Mouse (Mus musculus) liver, embryonic 11.5 days (tissue): ENCODE results near the gene Insm1. TPM values are rescaled to one million over a fixed set of nuclear protein-coding genes. Genes with fewer than 3 reads are reported as not detected.

Source experiments
- ATAC-seq: fragments of 200-750 bp; cut with Nextera tagmentation; replicated peaks from 2 replicates; pipeline ENCODE4 v1.8.0; 2017; ENCODE audit warnings: moderate number of reproducible peaks, mild to moderate bottlenecking, moderate TSS enrichment, moderate library complexity; ENCODE audit not compliant: low FRiP score
- DNase-seq: peaks from one replicate; pipeline ENCODE4 v3.0.0-alpha.2; 2017; ENCODE audit warnings: low spot score
- H3K27ac ChIP-seq: fragments of 300-500 bp; sonication (generic); 2 replicates; pipeline ENCODE4 v1.5.1; 2014; ENCODE audit warnings: mild to moderate bottlenecking, low read depth, low read length, control low read depth
- H3K27me3 ChIP-seq: fragments of 300-500 bp; sonication (generic); replicated peaks from 2 replicates; pipeline ENCODE4 v1.6.1; 2014; ENCODE audit warnings: low read length, mixed read lengths; ENCODE audit not compliant: control insufficient read depth, insufficient read depth
- H3K36me3 ChIP-seq: fragments of 300-500 bp; sonication (generic); 2 replicates; pipeline ENCODE4 v1.6.1; 2014; ENCODE audit warnings: mild to moderate bottlenecking, low read length, moderate library complexity, mixed read lengths; ENCODE audit not compliant: control insufficient read depth, insufficient read depth
- H3K4me1 ChIP-seq: fragments of 300-500 bp; sonication (generic); replicated peaks from 2 replicates; pipeline ENCODE4 v1.6.1; 2014; ENCODE audit warnings: low read length, mixed read lengths; ENCODE audit not compliant: control insufficient read depth, insufficient read depth
- H3K4me2 ChIP-seq: fragments of 300-500 bp; sonication (generic); 2 replicates; pipeline ENCODE4 v1.6.1; 2014; ENCODE audit warnings: mild to moderate bottlenecking, control low read depth, moderate library complexity
- H3K4me3 ChIP-seq: fragments of 300-500 bp; sonication (generic); 2 replicates; pipeline ENCODE4 v1.5.1; 2014; ENCODE audit warnings: low read depth, low read length, control low read depth
- H3K9ac ChIP-seq: fragments of 300-500 bp; sonication (generic); 2 replicates; pipeline ENCODE4 v1.6.1; 2014; ENCODE audit warnings: low read depth, low read length, control low read depth
- H3K9me3 ChIP-seq: fragments of 300-500 bp; sonication (generic); 2 replicates; pipeline ENCODE4 v1.6.1; 2016; ENCODE audit warnings: low read length, inconsistent platforms, mixed read lengths; ENCODE audit not compliant: control insufficient read depth
- WGBS: fragments of 180-500 bp; shearing (Covaris S2); extraction: QIAGEN DNeasy Blood & Tissue Kit; methylation state at CpG from one replicate; pipeline ENCODE4 v1.1.7; 2014; 5-methylcytosine and 5-hydroxymethylcytosine counted together
- polyA plus RNA-seq: library from polyadenylated mRNA; unstranded; fragments of >200 nt; fragmentation: Nextera tagmentation; extraction: Ambion mirVana; gene quantifications from 2 replicates; pipeline ENCODE4 v1.2.1, GENCODE M21; 2014

The Insm1 gene
- polyA plus RNA-seq, 1 experiment from 2014 or later: not detected

DNA sequence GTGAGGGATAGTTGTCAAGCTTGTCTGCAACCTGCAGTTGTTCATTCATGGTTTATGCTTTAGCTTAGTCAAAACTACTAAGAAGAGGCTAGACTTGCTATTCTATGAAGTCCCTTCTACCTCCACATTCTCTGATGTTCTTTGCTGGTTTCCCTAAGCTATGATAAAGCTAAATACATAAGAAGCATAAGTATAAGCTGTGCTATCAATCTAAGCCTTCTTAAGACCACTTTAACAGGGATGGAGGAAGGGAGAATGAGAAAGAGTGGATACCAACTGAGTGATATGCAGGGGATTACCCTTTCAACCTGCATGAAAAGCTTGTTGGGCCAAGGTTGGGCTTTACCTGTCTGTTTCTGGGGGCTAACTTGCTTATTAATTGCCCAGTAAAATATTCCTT lies 33.9 kb downstream of the Insm1 start:
- no peak for DNase-seq
- H3K36me3 ChIP-seq: no peaks in the 10 kb centered on the region
- H3K27me3 ChIP-seq: no peaks in the 10 kb centered on the region
- H3K4me1 ChIP-seq: peaks cover 4% of the 10 kb centered on the region; the same call in 1 of the 2 replicates
- no peak overlapping the region for H3K27ac ChIP-seq
- no peaks in the 10 kb centered on the region for H3K9me3 ChIP-seq
- H3K4me3 ChIP-seq: no peak overlapping the region
- H3K9ac ChIP-seq: no peak overlapping the region
- no peak overlapping the region for H3K4me2 ChIP-seq
- ATAC-seq: no peak

- peaks cover 4% of the 10 kb centered on the region; the same call in 1 of the 2 replicates for H3K4me1 ChIP-seq
- WGBS: 68% methylated on average over 3 of the region's 3 CpGs
- H3K9ac ChIP-seq: no peak overlapping the region
- H3K9me3 ChIP-seq: no peaks in the 10 kb centered on the region
- H3K36me3 ChIP-seq: no peaks in the 10 kb centered on the region
- no peak overlapping the region for H3K4me3 ChIP-seq
- DNase-seq (no peak), ATAC-seq (no peak)
- H3K27ac ChIP-seq: no peak overlapping the region
- no peaks in the 10 kb centered on the region for H3K27me3 ChIP-seq
- no peak overlapping the region for H3K4me2 ChIP-seq
Observed at GRCm38 (mm10) chr2:146256321-146256875, 34.7 kb downstream of the Insm1 start.

DNA sequence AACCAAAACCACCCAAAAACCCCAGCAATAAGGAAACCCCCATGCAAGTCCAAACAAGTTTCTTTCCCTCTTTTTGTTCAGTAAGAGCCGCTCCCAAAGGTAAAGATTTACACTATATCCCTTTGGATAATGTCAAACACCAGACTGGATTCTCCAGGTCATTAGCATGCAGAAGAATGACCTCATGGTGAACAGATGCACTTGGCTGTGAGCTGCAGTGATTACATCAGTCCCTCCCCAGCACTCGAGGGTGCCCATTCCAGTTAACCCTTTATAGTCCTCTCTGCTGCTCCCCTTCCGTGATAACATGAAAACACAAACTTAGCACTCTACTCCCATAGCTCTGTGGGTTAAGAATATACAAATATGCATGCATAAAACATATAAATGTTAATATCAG lies 35.3 kb downstream of the Insm1 start:
- Histone ChIP-seq H3K27me3 (no peaks in the 10 kb centered on the region), H3K4me1 (peaks cover 4% of the 10 kb centered on the region; the same call in 1 of the 2 replicates), H3K4me2 (no peak overlapping the region), H3K9me3 (no peaks in the 10 kb centered on the region), H3K36me3 (no peaks in the 10 kb centered on the region), H3K9ac (no peak overlapping the region), H3K27ac (no peak overlapping the region), H3K4me3 (no peak overlapping the region)
- DNase-seq (no peak), ATAC-seq (no peak)
- 54% methylated on average over 3 of the region's 3 CpGs for WGBS

GRCm38 (mm10) chr2:146257609-146258008 lies 35.9 kb downstream of the Insm1 start:
- H3K9ac ChIP-seq: no peak overlapping the region
- 91% methylated on average over 3 of the region's 3 CpGs for WGBS
- no peak overlapping the region for H3K4me3 ChIP-seq
- peaks cover 4% of the 10 kb centered on the region; the same call in 1 of the 2 replicates for H3K4me1 ChIP-seq
- H3K9me3 ChIP-seq: no peaks in the 10 kb centered on the region
- ATAC-seq (no peak), DNase-seq (no peak)
- H3K27me3 ChIP-seq: no peaks in the 10 kb centered on the region
- H3K36me3 ChIP-seq: no peaks in the 10 kb centered on the region
- H3K27ac ChIP-seq: no peak overlapping the region
- no peak overlapping the region for H3K4me2 ChIP-seq

- no peak overlapping the region for H3K4me3 ChIP-seq
- ATAC-seq (no peak; the same call in 1 of the 2 replicates), DNase-seq (no peak)
- no peak overlapping the region for H3K4me2 ChIP-seq
- no peaks in the 10 kb centered on the region for H3K36me3 ChIP-seq
- 39% methylated on average over 10 of the region's 10 CpGs for WGBS
- H3K4me1 ChIP-seq: peaks cover 4% of the 10 kb centered on the region; the same call in 1 of the 2 replicates
- H3K27me3 ChIP-seq: no peaks in the 10 kb centered on the region
- H3K9me3 ChIP-seq: no peaks in the 10 kb centered on the region
- no peak overlapping the region for H3K27ac ChIP-seq
- H3K9ac ChIP-seq: no peak overlapping the region
Observed at GRCm38 (mm10) chr2:146258736-146259469, 37.2 kb downstream of the Insm1 start.

DNA sequence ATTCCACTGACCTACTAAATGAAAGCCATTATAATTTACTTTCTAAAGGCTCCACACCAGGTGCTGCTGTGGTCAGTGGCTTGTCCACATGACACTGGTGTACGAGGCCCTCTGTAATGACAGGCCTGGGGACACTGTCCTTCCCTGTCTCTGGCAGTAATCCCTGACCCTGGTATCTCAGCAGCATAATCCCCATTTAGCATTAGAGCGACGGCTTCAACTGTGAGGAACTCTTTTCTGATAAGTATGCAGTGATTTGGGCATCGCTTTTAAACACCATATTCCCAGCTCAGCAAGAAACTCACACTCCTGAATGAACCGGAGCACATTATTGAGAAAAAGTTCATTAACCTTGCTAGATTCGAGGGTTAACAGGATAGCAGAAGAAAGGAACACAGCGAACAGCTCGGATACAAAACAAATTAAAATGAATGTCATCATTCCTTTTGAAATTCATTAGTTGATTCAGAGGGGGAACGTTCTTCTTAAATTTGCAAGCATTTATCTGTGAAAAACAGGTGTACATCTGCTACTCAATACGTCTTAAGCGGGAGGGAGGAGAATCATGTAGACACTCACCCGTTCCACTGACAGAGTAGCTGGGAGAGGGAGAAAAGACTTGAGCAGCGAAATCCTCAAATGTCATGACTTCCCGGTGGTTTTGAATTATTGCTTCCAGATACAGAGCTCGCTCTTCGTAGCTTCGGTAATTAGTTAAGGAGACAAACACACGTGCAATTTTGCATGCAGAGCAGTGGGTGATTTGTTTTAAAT lies 38.3 kb downstream of the Insm1 start:
- no peaks in the 10 kb centered on the region for H3K36me3 ChIP-seq
- no peak for DNase-seq
- H3K4me3 ChIP-seq: no peak overlapping the region
- no peak overlapping the region for H3K27ac ChIP-seq
- peaks cover 4% of the 10 kb centered on the region; the same call in 1 of the 2 replicates for H3K4me1 ChIP-seq
- ATAC-seq: no peak
- 63% methylated on average over 18 of the region's 18 CpGs for WGBS
- H3K27me3 ChIP-seq: no peaks in the 10 kb centered on the region
- no peaks in the 10 kb centered on the region for H3K9me3 ChIP-seq
- no peak overlapping the region for H3K9ac ChIP-seq
- no peak overlapping the region for H3K4me2 ChIP-seq

DNA sequence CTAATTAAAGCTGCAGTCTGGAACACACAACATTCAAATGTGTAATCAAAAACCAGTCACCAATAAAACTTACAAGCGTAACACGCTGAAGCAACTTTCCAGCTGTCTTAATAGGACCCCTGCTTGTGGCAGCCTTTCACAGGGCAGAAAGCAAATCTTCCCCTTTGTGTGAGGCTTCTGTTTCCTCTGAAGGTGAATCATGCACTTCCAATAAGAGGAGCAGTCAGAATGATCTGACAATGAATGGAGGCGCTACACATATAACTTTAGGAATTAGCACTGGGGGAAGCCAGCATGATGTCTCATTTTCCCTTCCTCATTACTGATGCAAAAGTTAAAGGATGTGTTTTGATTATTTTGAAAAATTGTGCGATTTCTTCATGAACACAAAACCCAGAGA lies 39.4 kb downstream of the Insm1 start:
- Histone ChIP-seq H3K9me3 (no peaks in the 10 kb centered on the region), H3K4me2 (no peak overlapping the region), H3K27me3 (no peaks in the 10 kb centered on the region), H3K9ac (no peak overlapping the region), H3K4me1 (peaks cover 4% of the 10 kb centered on the region; the same call in 1 of the 2 replicates), H3K4me3 (no peak overlapping the region), H3K36me3 (no peaks in the 10 kb centered on the region), H3K27ac (no peak overlapping the region)
- ATAC-seq: no peak
- no peak for DNase-seq
- 87% methylated on average over 4 of the region's 4 CpGs for WGBS

- no peaks in the 10 kb centered on the region for H3K36me3 ChIP-seq
- no peaks in the 10 kb centered on the region for H3K9me3 ChIP-seq
- H3K27me3 ChIP-seq: no peaks in the 10 kb centered on the region
- no peak overlapping the region for H3K9ac ChIP-seq
- WGBS: 62% methylated on average over 10 of the region's 10 CpGs
- H3K4me2 ChIP-seq: no peak overlapping the region
- DNase-seq (no peak), ATAC-seq (no peak)
- H3K4me1 ChIP-seq: peaks cover 4% of the 10 kb centered on the region; the same call in 1 of the 2 replicates
- no peak overlapping the region for H3K27ac ChIP-seq
- no peak overlapping the region for H3K4me3 ChIP-seq
Observed at GRCm38 (mm10) chr2:146262215-146262614, 40.5 kb downstream of the Insm1 start.
